ENCODE assay signal across 24 mouse cellular contexts in the genomic region with DNA sequence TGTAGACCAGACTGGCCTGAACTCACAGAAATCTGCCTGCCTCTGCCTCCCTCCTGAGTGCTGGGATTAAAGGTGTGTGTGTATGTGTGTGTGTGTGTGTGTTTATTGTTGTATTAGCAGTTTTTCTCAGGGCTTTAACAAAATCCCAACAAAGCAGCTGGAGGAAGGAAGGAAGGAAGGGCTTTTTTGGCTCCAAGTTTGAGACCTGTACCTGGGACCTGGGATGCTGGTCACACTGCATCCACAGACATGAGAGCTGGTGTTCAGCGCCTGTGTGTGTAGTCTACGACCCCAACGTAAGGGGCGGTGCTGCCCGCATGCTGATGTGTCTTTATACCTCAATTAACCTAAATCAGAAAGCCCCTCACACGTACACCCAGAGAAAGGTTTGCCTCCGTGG. TPM values are rescaled to one million over a fixed set of nuclear protein-coding genes. Genes with fewer than 3 reads are reported as not detected.
DNase-seq lines count a peak whose midpoint lies in the region; ATAC-seq and TF ChIP-seq lines count a peak whose summit lies in the region.
"Had no signal": no experiment of that assay in that cellular context is flagged by ENCODE, and none has a peak within 500 bp of the region (broad histone marks: within the 10 kb centered on the region; RNA-seq: fewer than 3 reads in every experiment).

No protein-coding gene starts in this region.

- no peak for ATAC-seq in megakaryocyte, adult 5-6 weeks (ENCODE audit: poor library complexity, severe bottlenecking)
- ATAC-seq: CD4-positive, CD25-positive, alpha-beta regulatory T cell, adult 4 months; forebrain, embryonic 13.5 days; forebrain, postnatal 0 days had no signal

- TF ChIP-seq CTCF in gastrocnemius, adult 2 months (IDR thresholded peaks at IDR 0.05), result no peak
- no peak for TF ChIP-seq CTCF in left cerebral cortex, adult 2 months (IDR thresholded peaks at IDR 0.05)

- H3K4me3 ChIP-seq in gastrocnemius, adult 2 months, result no peak overlapping the region
- no peak overlapping the region for H3K4me3 ChIP-seq in left cerebral cortex, adult 2 months
- H3K4me3 ChIP-seq in megakaryocyte, embryonic 14.5 days (replicated peaks), result peak overlapping the region; percentile 8
- H3K4me3 ChIP-seq in macrophage (ENCODE audit: inconsistent target), result no peak overlapping the region
- H3K4me3 ChIP-seq: embryonic facial prominence, embryonic 12.5 days; forebrain, embryonic 13.5 days; heart, embryonic 13.5 days; hindbrain, embryonic 15.5 days had no signal

- H3K27me3 ChIP-seq in megakaryocyte, embryonic 14.5 days (replicated peaks), result peaks cover 40% of the 10 kb centered on the region
- H3K27me3 ChIP-seq: embryonic facial prominence, embryonic 12.5 days; forebrain, embryonic 13.5 days; heart, embryonic 13.5 days; hindbrain, embryonic 15.5 days had no signal

- WGBS in macrophage (ENCODE audit: missing documents), result 82% methylated on average over 7 of the region's 7 CpGs

- no peak for DNase-seq in gastrocnemius, adult 2 months
- DNase-seq in gastrocnemius, postnatal 36 days, result no peak
- DNase-seq in left cerebral cortex, adult 2 months (ENCODE audit: extremely low spot score in 1 of 2, low spot score in 2 of 2), result no peak
- no peak for DNase-seq in left cerebral cortex, adult 18-20 months (ENCODE audit: low spot score in 2 of 2)
- no peak for DNase-seq in cerebellum, adult 18-20 months
- DNase-seq: adrenal gland, postnatal 14 days; cerebellum, adult 11 months; cerebellum, adult 9-10 months; cerebellum, postnatal 25 days; forebrain, postnatal 0 days; gastrocnemius, postnatal 25 days; heart, postnatal 36 days had no signal

- H3K79me2 ChIP-seq in macrophage (ENCODE audit: inconsistent target), result peaks cover 100% of the 10 kb centered on the region

- peak overlapping the region; percentile 67 for H3K27ac ChIP-seq in gastrocnemius, adult 2 months
- H3K27ac ChIP-seq in left cerebral cortex, adult 2 months, result peak overlapping the region; percentile 32; the same call in 1 of the 2 replicates
- peak overlapping the region; percentile 76 for H3K27ac ChIP-seq in macrophage
- H3K27ac ChIP-seq: embryonic facial prominence, embryonic 12.5 days; forebrain, embryonic 13.5 days; heart, embryonic 13.5 days; hindbrain, embryonic 15.5 days had no signal

- no peaks in the 10 kb centered on the region for H3K36me3 ChIP-seq in megakaryocyte, embryonic 14.5 days (replicated peaks; ENCODE audit: low read length)
- peaks cover 26% of the 10 kb centered on the region; the same call in 1 of the 2 replicates for H3K36me3 ChIP-seq in macrophage (ENCODE audit: inconsistent target)
- H3K36me3 ChIP-seq: embryonic facial prominence, embryonic 12.5 days; heart, embryonic 13.5 days; hindbrain, embryonic 15.5 days had no signal

- peaks cover 45% of the 10 kb centered on the region for H3K4me1 ChIP-seq in megakaryocyte, embryonic 14.5 days
- H3K4me1 ChIP-seq: embryonic facial prominence, embryonic 12.5 days; forebrain, embryonic 13.5 days; hindbrain, embryonic 15.5 days had no signal

- intact Hi-C loops in gastrocnemius, adult 2 months (cut with DNase I), result no loop called here
- intact Hi-C loops in gastrocnemius, postnatal 36 days (cut with DNase I), result no loop called here
- intact Hi-C loops in left cerebral cortex, adult 2 months (cut with DNase I), result no loop called here

- no peaks in the 10 kb centered on the region; the same call in 1 of the 2 replicates for H3K9me3 ChIP-seq in megakaryocyte, embryonic 14.5 days
- H3K9me3 ChIP-seq: embryonic facial prominence, embryonic 12.5 days; forebrain, embryonic 13.5 days; heart, embryonic 13.5 days; hindbrain, embryonic 15.5 days had no signal

RNA-seq across cellular contexts. Expression of a gene that starts 15.3 kb away (rescaled TPM):
- total RNA-seq in gastrocnemius, adult 2 months (2021), result 1 to 10 TPM; 3.9 to 6.1 TPM
- total RNA-seq in gastrocnemius, postnatal 36 days (2021), result 1 to 10 TPM; 3.1 to 3.9 TPM
- total RNA-seq in left cerebral cortex, adult 2 months (2021), result 10 to 100 TPM; 21.6 to 25.6 TPM
- 10 to 100 TPM; 23.5 to 25.4 TPM for total RNA-seq in left cerebral cortex, adult 18-20 months (2021)
- polyA plus RNA-seq in megakaryocyte, embryonic 14.5 days (2012; ENCODE audit: insufficient read depth, low replicate concordance), result 31.8 and 48.4 TPM in 2 replicates
- 22.5 and 25.3 TPM in 2 replicates for total RNA-seq in megakaryocyte, adult 5-6 weeks (2015)
- 63.1 and 83.2 TPM in 2 replicates for total RNA-seq in megakaryocyte, adult 5-6 weeks (2017)
- total RNA-seq in macrophage (2018; cell fraction: chromatin; rRNA removed), result 100 to 1,000 TPM; 124 to 877 (median 414) TPM
- total RNA-seq in macrophage (2018; cell fraction: cytosol; rRNA removed), result 100 to 1,000 TPM in 6 of 26 experiments, 10 to 100 TPM in 20; 31.3 to 188 (median 58.0) TPM
- total RNA-seq in macrophage (2018; cell fraction: nucleus; rRNA removed), result 100 to 1,000 TPM in 23 of 26 experiments, 10 to 100 TPM in 3; 76.4 to 499 (median 338) TPM
- 37.2 to 60.7 TPM (median 44.6 TPM) in 3 replicates for polyA plus RNA-seq in macrophage (2018)

RNA-seq across cellular contexts. Expression of a gene that starts 29.8 kb away (rescaled TPM):
- 1 to 10 TPM; 5.1 to 5.9 TPM for total RNA-seq in gastrocnemius, adult 2 months (2021)
- 1 to 10 TPM; 3.5 to 4.5 TPM for total RNA-seq in gastrocnemius, postnatal 36 days (2021)
- 10 to 100 TPM; 41.5 to 43.0 TPM for total RNA-seq in left cerebral cortex, adult 2 months (2021)
- 10 to 100 TPM; 35.3 to 46.6 TPM for total RNA-seq in left cerebral cortex, adult 18-20 months (2021)
- 2.8 and 7.5 TPM in 2 replicates for polyA plus RNA-seq in megakaryocyte, embryonic 14.5 days (2012; ENCODE audit: insufficient read depth, low replicate concordance)
- 38.3 and 39.8 TPM in 2 replicates for total RNA-seq in megakaryocyte, adult 5-6 weeks (2015)
- total RNA-seq in megakaryocyte, adult 5-6 weeks (2017), result 24.1 and 28.0 TPM in 2 replicates
- total RNA-seq in macrophage (2018; cell fraction: chromatin; rRNA removed), result 10 to 100 TPM in 4 of 26 experiments, 1 to 10 TPM in 22; 2.6 to 11.8 (median 7.7) TPM
- total RNA-seq in macrophage (2018; cell fraction: cytosol; rRNA removed), result 10 to 100 TPM in 23 of 26 experiments, 1 to 10 TPM in 3; 7.6 to 18.9 (median 14.0) TPM
- 10 to 100 TPM in 17 of 26 experiments, 1 to 10 TPM in 9; 4.2 to 18.9 (median 11.0) TPM for total RNA-seq in macrophage (2018; cell fraction: nucleus; rRNA removed)
- 9.9 to 17.1 TPM (median 13.7 TPM) in 3 replicates for polyA plus RNA-seq in macrophage (2018)

RNA-seq across cellular contexts. Expression of a gene that starts 43.3 kb away (rescaled TPM):
- 10 to 100 TPM; 36.4 to 41.1 TPM for total RNA-seq in gastrocnemius, adult 2 months (2021)
- 10 to 100 TPM; 30.5 to 39.6 TPM for total RNA-seq in gastrocnemius, postnatal 36 days (2021)
- total RNA-seq in left cerebral cortex, adult 2 months (2021), result 10 to 100 TPM; 71.4 to 72.8 TPM
- 10 to 100 TPM; 70.1 to 80.2 TPM for total RNA-seq in left cerebral cortex, adult 18-20 months (2021)
- polyA plus RNA-seq in megakaryocyte, embryonic 14.5 days (2012; ENCODE audit: insufficient read depth, low replicate concordance), result 10.1 and 13.2 TPM in 2 replicates
- 22.5 and 23.2 TPM in 2 replicates for total RNA-seq in megakaryocyte, adult 5-6 weeks (2015)
- total RNA-seq in megakaryocyte, adult 5-6 weeks (2017), result 107 and 126 TPM in 2 replicates
- total RNA-seq in macrophage (2018; cell fraction: chromatin; rRNA removed), result 100 to 1,000 TPM in 25 of 26 experiments, 10 to 100 TPM in 1; 60.7 to 404 (median 167) TPM
- total RNA-seq in macrophage (2018; cell fraction: cytosol; rRNA removed), result 10 to 100 TPM; 34.1 to 79.6 (median 45.1) TPM
- total RNA-seq in macrophage (2018; cell fraction: nucleus; rRNA removed), result 100 to 1,000 TPM in 14 of 26 experiments, 10 to 100 TPM in 12; 68.7 to 260 (median 106) TPM
- 31.1 to 76.3 TPM (median 53.5 TPM) in 3 replicates for polyA plus RNA-seq in macrophage (2018)

RNA-seq across cellular contexts. Expression of a gene that starts 49.0 kb away (rescaled TPM):
- 10 to 100 TPM; 37.3 to 46.0 TPM for total RNA-seq in gastrocnemius, adult 2 months (2021)
- total RNA-seq in gastrocnemius, postnatal 36 days (2021), result 10 to 100 TPM; 36.3 to 37.5 TPM
- total RNA-seq in left cerebral cortex, adult 2 months (2021), result 100 to 1,000 TPM; 221 to 228 TPM
- 100 to 1,000 TPM; 210 to 217 TPM for total RNA-seq in left cerebral cortex, adult 18-20 months (2021)
- polyA plus RNA-seq in megakaryocyte, embryonic 14.5 days (2012; ENCODE audit: insufficient read depth, low replicate concordance), result 5.0 and 27.4 TPM in 2 replicates
- 364 and 398 TPM in 2 replicates for total RNA-seq in megakaryocyte, adult 5-6 weeks (2015)
- 185 and 211 TPM in 2 replicates for total RNA-seq in megakaryocyte, adult 5-6 weeks (2017)
- 10 to 100 TPM; 15.4 to 54.4 (median 26.9) TPM for total RNA-seq in macrophage (2018; cell fraction: chromatin; rRNA removed)
- 100 to 1,000 TPM; 145 to 203 (median 173) TPM for total RNA-seq in macrophage (2018; cell fraction: cytosol; rRNA removed)
- 10 to 100 TPM; 32.5 to 92.7 (median 63.3) TPM for total RNA-seq in macrophage (2018; cell fraction: nucleus; rRNA removed)
- polyA plus RNA-seq in macrophage (2018), result 119 to 193 TPM (median 182 TPM) in 3 replicates

RNA-seq across cellular contexts. Expression of a gene that starts 53.0 kb away (rescaled TPM):
- not detected for total RNA-seq in gastrocnemius, adult 2 months (2021)
- not detected for total RNA-seq in gastrocnemius, postnatal 36 days (2021)
- total RNA-seq in left cerebral cortex, adult 2 months (2021), result not detected
- not detected for total RNA-seq in left cerebral cortex, adult 18-20 months (2021)
- not detected in 2 replicates for polyA plus RNA-seq in megakaryocyte, embryonic 14.5 days (2012; ENCODE audit: insufficient read depth, low replicate concordance)
- 0.18 TPM in 1 of 2 replicates, not detected in the other for total RNA-seq in megakaryocyte, adult 5-6 weeks (2015)
- not detected in 2 replicates for total RNA-seq in megakaryocyte, adult 5-6 weeks (2017)
- not detected for total RNA-seq in macrophage (2018; cell fraction: chromatin; rRNA removed)
- not detected for total RNA-seq in macrophage (2018; cell fraction: cytosol; rRNA removed)
- total RNA-seq in macrophage (2018; cell fraction: nucleus; rRNA removed), result under 1 TPM in 1 of 26 experiments, not detected in 25; 0.77 TPM
- polyA plus RNA-seq in macrophage (2018), result not detected in 3 replicates
- total RNA-seq: adrenal gland, postnatal 14 days; forebrain, postnatal 0 days; gastrocnemius, adult 18-20 months; gastrocnemius, postnatal 25 days; heart, adult 8-10 months; heart, postnatal 36 days had no signal
- polyA plus RNA-seq: CD4-positive, CD25-positive, alpha-beta regulatory T cell, adult 4 months; forebrain, embryonic 13.5 days; forebrain, postnatal 0 days; heart, postnatal 0 days; hindbrain, embryonic 11.5 days; hindbrain, embryonic 15.5 days had no signal
